Mouse (Mus musculus): ENCODE measurements around the gene Slc38a3. TPM values are rescaled to one million over a fixed set of nuclear protein-coding genes. Genes with fewer than 3 reads are reported as not detected.

Gene Slc38a3
- polyA plus RNA-seq, 1 experiment from 2014 or later, result 2.9 TPM

DNA sequence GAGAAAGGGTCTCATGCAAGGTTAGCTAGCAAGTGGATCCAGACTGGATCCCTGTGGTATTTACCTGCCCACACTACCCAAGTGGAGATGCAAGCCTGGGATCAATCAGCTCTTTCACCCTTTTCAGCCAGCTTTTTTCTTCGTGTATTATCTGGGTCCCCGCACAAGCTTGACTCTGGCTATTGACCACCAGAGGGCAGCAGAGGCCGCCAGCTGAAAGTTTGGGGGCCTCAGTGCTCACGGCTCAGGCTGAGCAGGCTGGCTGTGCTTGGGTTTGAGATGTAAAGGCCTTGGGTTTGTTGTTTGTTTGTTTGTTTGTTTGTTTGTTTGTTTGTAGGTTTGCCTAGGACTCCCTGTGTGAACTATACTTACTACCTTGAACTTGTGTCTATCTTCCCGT, 23.8 kb downstream of the Slc38a3 start:
- Histone ChIP-seq H3K27me3 (replicated peaks) (no peaks in the 10 kb centered on the region), H3K36me3 (no peaks in the 10 kb centered on the region), H3K9me3 (replicated peaks) (no peaks in the 10 kb centered on the region), H3K4me2 (no peak overlapping the region), H3K9ac (no peak overlapping the region), H3K4me3 (no peak overlapping the region), H3K27ac (ENCODE audit: poor library complexity, severe bottlenecking) (no peak overlapping the region), H3K4me1 (replicated peaks) (peaks cover 15% of the 10 kb centered on the region)
- peak; percentile 64; the same call in 1 of the 2 replicates for ATAC-seq (ENCODE audit: insufficient number of reproducible peaks, low FRiP score)
- 13% methylated on average over 5 of the region's 5 CpGs for WGBS

DNA sequence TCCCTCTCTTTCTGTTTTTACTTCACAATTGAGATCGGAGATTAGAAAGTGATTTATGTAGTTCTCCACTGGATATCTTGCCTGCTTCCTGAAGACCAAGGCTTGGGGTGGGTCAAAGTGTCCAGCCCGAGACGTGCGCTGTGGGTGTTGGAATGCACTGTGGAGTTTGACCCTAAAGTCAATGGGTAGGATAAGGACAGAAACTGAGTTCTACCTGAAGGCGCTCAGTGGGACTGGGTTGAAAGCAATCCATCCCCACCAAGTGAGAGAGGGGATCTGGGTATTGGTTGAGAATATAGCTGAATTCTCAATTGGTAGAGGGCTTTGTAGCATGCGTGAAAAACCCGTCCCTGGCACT, 24.2 kb downstream of the Slc38a3 start:
- Histone ChIP-seq H3K4me3 (no peak overlapping the region), H3K9me3 (replicated peaks) (no peaks in the 10 kb centered on the region), H3K27me3 (replicated peaks) (no peaks in the 10 kb centered on the region), H3K4me1 (replicated peaks) (peaks cover 15% of the 10 kb centered on the region), H3K9ac (peak overlapping the region; percentile 58), H3K27ac (ENCODE audit: poor library complexity, severe bottlenecking) (no peak overlapping the region), H3K36me3 (no peaks in the 10 kb centered on the region), H3K4me2 (peak overlapping the region; percentile 75)
- WGBS, result 46% methylated on average over 7 of the region's 7 CpGs
- no peak for ATAC-seq (ENCODE audit: insufficient number of reproducible peaks, low FRiP score)

DNA sequence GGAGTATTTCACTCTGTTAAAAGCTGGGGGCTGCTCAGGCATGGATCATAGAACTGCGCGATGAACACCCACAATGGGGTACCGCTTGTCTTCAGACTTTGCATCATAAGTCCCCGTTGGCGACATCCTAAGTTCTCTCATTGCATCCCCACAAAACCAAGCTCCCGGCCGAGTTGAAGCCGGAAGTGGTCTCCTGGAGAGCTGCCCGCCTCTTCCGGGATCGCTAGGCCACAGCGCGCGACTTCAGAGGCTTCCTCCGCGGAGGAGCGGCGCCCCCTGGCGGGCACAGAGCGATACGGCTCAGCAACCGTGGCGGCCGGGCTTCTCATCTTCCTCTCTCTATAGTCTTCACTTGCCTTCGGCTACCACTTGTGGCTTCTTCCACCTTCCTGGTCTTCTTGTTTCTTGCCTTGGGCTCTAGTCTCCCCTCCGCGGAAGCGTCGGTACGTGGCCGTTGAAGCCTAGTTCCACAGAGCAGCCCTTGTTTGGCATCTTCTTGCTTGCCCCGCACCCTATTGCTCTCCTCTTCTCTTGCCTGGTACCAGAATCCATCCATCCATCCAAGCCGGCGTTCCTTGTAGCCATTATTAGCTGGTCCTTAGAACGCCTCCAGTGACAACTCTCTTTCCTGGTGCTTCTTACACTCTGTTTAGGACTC, 24.7 kb downstream of the Slc38a3 start:
- 5% methylated on average over 35 of the region's 35 CpGs for WGBS

DNA sequence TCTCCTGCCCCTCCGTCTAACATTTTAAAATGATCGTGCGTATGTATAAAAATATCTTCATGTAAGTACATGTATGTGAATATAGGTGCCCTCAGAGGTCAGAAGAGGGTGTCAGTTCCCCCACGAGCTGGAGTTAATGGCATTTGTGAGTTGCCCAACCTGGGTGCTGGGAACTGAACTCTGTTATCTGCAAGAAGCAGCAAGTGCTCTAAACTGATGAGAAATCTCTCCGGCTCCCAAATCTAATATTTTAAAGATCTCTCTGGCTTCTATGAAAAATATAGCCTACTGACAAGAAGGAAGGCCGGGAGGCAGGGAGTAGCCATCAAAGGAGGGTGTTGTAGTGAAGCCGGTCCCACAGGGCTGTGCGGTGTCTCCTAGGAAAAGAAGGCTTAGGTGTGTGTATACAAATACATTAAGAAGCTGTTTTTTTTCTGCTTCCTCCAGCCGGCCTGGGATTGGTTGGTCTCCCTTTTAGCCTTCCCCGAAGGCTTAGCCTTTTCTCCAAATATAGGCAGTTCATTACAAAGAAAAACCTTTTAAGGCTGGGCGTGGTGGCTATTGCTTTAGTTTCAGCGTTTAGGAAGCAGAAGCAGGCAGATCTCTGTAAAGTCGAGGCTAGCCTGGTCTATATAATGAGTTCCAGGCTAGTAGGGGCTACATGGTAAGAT, 25.7 kb downstream of the Slc38a3 start:
- peak overlapping the region; percentile 75 for H3K4me2 ChIP-seq
- H3K9ac ChIP-seq, result no peak overlapping the region; the same call in 1 of the 2 replicates
- no peak overlapping the region for H3K4me3 ChIP-seq
- no peaks in the 10 kb centered on the region for H3K27me3 ChIP-seq (replicated peaks)
- H3K9me3 ChIP-seq (replicated peaks), result no peaks in the 10 kb centered on the region
- no peaks in the 10 kb centered on the region for H3K36me3 ChIP-seq
- no peak for ATAC-seq (ENCODE audit: insufficient number of reproducible peaks, low FRiP score)
- no peak overlapping the region for H3K27ac ChIP-seq (ENCODE audit: poor library complexity, severe bottlenecking)
- H3K4me1 ChIP-seq (replicated peaks), result peaks cover 12% of the 10 kb centered on the region; the same call in 1 of the 2 replicates
- WGBS, result 85% methylated on average over 13 of the region's 13 CpGs

More for the DNA sequence above, 24.7 kb downstream of the Slc38a3 start:
- peaks cover 14% of the 10 kb centered on the region; the same call in 1 of the 2 replicates for H3K4me1 ChIP-seq (replicated peaks)
- ATAC-seq (ENCODE audit: insufficient number of reproducible peaks, low FRiP score), result peak; percentile 75
- peak overlapping the region; percentile 76 for H3K9ac ChIP-seq
- H3K9me3 ChIP-seq (replicated peaks), result no peaks in the 10 kb centered on the region
- H3K4me3 ChIP-seq, result peak overlapping the region; percentile 43
- peak overlapping the region; percentile 75 for H3K4me2 ChIP-seq
- H3K27me3 ChIP-seq (replicated peaks), result no peaks in the 10 kb centered on the region
- no peaks in the 10 kb centered on the region for H3K36me3 ChIP-seq
- H3K27ac ChIP-seq (ENCODE audit: poor library complexity, severe bottlenecking), result no peak overlapping the region

DNA sequence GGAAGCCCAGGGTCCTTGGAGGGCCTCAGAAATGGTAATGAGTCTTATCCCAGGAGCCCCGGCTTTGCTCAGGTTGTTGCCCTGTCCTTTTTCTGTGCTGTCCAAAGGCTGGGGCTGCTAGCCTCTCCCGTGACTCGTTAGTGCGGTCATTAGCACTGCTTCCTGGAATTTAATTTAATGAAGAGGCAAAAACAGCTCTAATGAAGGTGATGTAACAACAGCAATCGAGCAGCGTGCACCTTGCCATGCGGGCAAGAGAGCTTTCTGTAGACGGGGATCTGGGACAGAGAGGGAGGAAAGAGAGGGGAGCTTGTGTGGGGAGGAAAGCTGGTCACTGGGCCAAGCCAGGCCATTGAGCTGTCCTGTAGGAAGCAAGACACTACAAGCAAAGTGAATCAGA, 27.7 kb downstream of the Slc38a3 start:
- Histone ChIP-seq H3K9me3 (replicated peaks) (no peaks in the 10 kb centered on the region), H3K9ac (no peak overlapping the region), H3K4me2 (no peak overlapping the region), H3K27me3 (replicated peaks) (no peaks in the 10 kb centered on the region), H3K4me3 (no peak overlapping the region), H3K36me3 (no peaks in the 10 kb centered on the region), H3K27ac (ENCODE audit: poor library complexity, severe bottlenecking) (no peak overlapping the region), H3K4me1 (replicated peaks) (peaks cover 20% of the 10 kb centered on the region)
- no peak for ATAC-seq (ENCODE audit: insufficient number of reproducible peaks, low FRiP score)
- WGBS, result 61% methylated on average over 8 of the region's 8 CpGs

DNA sequence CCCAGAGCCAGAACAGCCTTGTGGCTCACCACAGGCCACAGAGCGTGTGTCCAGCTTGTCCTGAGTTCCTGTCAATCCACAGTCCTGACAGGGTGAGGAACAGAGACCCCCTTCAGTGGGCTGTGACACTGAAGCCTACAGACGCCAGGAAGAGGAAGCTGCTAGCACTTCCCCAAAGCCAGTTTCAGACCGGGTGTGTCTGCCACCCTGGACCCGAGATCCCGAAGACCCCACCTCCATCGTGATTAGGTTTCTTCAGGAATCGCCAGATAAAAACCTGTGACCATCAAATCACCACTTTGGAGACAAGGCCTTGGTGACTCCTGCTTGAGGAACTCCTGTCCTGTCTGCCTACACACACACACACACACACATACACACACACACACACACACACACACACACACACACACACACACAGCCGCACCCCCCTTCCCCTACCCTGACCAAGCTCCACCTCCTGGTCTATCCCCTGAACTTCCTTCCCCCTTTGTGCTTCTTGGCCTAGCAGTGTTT, 29.0 kb downstream of the Slc38a3 start:
- H3K9me3 ChIP-seq (replicated peaks), result no peaks in the 10 kb centered on the region
- 22% methylated on average over 8 of the region's 8 CpGs for WGBS
- H3K4me2 ChIP-seq, result no peak overlapping the region
- H3K4me1 ChIP-seq (replicated peaks), result peaks cover 27% of the 10 kb centered on the region
- H3K9ac ChIP-seq, result no peak overlapping the region
- no peak overlapping the region for H3K27ac ChIP-seq (ENCODE audit: poor library complexity, severe bottlenecking)
- no peaks in the 10 kb centered on the region for H3K36me3 ChIP-seq
- H3K4me3 ChIP-seq, result no peak overlapping the region
- ATAC-seq (ENCODE audit: insufficient number of reproducible peaks, low FRiP score), result no peak
- H3K27me3 ChIP-seq (replicated peaks), result no peaks in the 10 kb centered on the region

DNA sequence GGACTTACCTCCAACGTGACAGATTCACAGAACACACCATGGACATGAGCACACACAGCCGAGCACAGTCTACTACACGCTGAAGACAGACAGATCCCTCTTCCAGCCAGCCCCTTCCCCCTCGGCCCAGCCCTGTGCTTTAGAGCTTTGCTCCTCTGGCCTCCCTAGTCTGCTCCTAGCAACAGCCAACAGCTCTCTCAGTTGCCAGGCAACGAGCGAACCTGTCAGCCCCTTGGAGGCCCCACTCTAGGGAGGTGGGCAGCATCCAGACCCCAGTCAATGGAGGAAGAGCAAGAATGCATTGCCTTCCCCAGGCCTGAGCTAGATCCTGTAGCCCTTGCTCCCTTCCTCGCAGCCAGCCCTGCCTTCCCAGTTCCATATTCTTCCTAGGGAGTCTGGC, 32.3 kb downstream of the Slc38a3 start:
- no peak overlapping the region for H3K9ac ChIP-seq
- 0 out of 2 replicates have a peak, but pooled peaks cover 3% of the 10 kb centered on the region for H3K36me3 ChIP-seq
- H3K4me1 ChIP-seq (replicated peaks), result peaks cover 33% of the 10 kb centered on the region
- 36% methylated on average over 7 of the region's 7 CpGs for WGBS
- ATAC-seq (ENCODE audit: insufficient number of reproducible peaks, low FRiP score), result no peak
- H3K4me2 ChIP-seq, result peak overlapping the region; percentile 5; the same call in 1 of the 2 replicates
- H3K27ac ChIP-seq (ENCODE audit: poor library complexity, severe bottlenecking), result no peak overlapping the region
- no peaks in the 10 kb centered on the region for H3K9me3 ChIP-seq (replicated peaks)
- no peak overlapping the region for H3K4me3 ChIP-seq
- H3K27me3 ChIP-seq (replicated peaks), result no peaks in the 10 kb centered on the region

DNA sequence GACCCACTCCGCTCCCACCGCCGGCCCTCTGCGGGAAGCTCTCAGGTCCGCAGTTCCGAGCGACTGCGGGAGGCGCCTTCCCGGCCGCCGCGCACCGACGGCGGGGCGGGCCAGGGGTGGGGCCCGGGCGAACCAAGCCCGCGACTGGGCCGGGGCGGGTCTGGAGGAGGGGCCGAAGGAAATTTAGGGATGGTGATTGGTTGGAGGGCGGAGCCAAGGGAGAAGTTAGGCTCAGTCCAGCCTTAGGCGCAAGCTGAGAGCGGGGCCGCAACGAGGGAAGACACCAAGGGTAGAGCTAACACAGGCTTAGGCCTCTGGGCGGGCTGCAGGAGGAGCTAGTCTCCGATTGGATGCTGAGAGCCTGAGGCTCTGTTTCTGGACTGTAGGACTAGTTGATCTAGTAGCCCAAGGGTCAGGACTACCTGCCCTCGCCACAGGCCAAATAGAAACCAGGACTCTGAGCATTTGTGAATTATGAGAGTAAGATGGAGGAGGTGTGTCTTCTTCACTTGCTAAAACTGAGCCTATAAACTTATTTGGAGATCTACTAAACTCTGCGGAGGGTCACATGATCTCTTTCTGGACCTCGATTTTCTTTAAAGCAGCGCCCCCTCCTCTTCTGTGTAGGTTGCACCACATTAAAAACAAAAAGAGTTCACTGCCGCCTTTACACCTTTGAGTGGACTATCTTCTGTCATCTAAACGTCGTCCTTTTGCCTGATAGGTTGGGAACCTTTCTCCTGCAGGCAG, 33.9 kb downstream of the Slc38a3 start, which contains the start of gene Gnai2:
Gnai2 (minus strand) TSS at position 89 of the 750 bp plus-strand sequence.
- Histone ChIP-seq H3K4me1 (replicated peaks) (peaks cover 48% of the 10 kb centered on the region), H3K36me3 (peaks cover 8% of the 10 kb centered on the region; the same call in 1 of the 2 replicates), H3K9me3 (replicated peaks) (no peaks in the 10 kb centered on the region), H3K4me3 (peak within 1 kb of the TSS; percentile 86), H3K27me3 (replicated peaks) (no peaks in the 10 kb centered on the region), H3K4me2 (peak within 1 kb of the TSS; percentile 99), H3K9ac (peak within 1 kb of the TSS; percentile 96), H3K27ac (ENCODE audit: poor library complexity, severe bottlenecking) (peak within 1 kb of the TSS; percentile 90)
- ATAC-seq (ENCODE audit: insufficient number of reproducible peaks, low FRiP score), result peak; percentile 95
- WGBS, result 2% methylated on average over 38 of the region's 38 CpGs

DNA sequence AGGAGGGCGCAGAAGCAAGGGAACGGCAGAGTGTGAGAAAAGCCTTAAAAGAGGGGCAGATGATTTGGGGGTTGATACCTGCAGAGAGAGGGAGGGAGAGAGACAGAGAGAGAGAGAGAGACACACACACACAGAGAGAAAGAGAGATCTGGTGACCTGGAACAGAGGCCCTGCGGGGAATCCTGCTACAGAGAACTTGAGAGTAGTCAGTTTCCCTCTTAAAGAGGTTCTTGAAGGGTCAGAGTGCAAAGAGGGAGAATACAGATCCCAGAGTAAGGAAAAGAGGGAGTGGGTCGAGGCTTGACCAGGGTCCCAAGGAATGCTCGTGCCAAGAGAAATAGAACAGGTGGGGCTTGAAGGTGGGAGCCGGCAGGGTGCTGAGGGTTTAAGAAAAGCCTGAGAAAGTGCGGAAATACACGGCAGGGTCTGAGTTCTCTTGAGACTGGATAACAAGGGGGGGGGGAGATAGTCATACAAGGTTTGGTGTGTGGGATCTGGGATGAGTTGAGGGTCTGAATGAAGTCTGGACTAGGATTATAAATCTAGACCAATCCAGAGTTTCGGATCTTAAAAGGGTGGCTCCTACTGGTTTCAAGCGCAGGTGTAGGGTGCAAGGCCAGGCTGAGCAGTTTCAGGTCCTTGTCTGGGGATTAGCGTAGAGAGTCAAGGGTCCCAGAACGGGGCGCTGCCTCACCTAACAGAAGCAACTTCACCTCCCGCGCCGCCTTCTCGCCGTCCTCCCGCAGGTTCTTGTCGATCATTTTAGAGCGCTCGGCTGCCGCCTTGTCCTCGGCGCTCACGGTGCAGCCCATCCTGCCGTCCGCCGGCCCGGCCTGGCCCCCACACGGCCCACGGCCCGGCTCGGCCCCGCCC, 34.7 kb downstream of the Slc38a3 start:
- Histone ChIP-seq H3K27ac (ENCODE audit: poor library complexity, severe bottlenecking) (peak overlapping the region; percentile 90), H3K9me3 (replicated peaks) (no peaks in the 10 kb centered on the region), H3K4me3 (peak overlapping the region; percentile 86), H3K9ac (peak overlapping the region; percentile 96), H3K4me1 (replicated peaks) (peaks cover 51% of the 10 kb centered on the region), H3K36me3 (peaks cover 8% of the 10 kb centered on the region; the same call in 1 of the 2 replicates), H3K4me2 (peak overlapping the region; percentile 99), H3K27me3 (replicated peaks) (no peaks in the 10 kb centered on the region)
- no peak for ATAC-seq (ENCODE audit: insufficient number of reproducible peaks, low FRiP score)
- under 1% methylated on average over 35 of the region's 35 CpGs for WGBS

DNA sequence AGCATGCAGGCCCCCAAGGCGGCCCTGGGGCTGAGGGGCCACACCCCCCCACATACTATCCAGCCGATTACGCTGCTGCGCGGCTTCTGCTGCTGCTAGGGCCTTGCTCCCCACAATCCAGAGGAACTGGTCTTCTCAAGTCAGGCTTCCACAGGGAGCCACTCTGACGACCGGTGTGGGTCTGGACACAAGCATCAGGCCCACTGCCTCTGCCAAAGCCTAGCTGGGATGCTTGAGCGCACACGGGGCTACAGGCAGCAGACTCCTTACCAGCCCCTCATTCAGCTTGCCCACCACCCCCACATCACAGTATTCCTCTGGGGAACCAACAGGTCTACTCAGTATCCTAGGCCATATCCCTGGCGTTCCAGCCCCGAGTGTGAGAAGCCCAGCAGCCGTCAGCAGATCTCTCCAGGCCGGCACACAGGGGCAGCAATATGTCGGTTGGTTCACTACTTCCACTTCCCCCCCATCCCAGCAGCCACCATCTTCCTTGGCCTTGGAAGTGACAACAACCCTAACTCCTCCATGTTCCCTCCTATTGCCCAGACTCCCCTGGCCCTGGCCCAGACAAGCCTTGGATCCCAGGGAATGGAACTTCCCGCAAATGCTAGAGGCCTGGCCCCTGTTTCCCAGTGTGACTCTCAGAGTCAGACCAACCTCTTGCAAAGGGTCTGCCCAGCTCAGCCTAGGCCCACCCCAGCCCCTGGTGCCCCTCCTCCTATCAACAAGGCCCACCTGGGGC, 35.5 kb downstream of the Slc38a3 start:
- H3K27ac ChIP-seq (ENCODE audit: poor library complexity, severe bottlenecking), result peak overlapping the region; percentile 90
- H3K4me3 ChIP-seq, result peak overlapping the region; percentile 86
- peak overlapping the region; percentile 96 for H3K9ac ChIP-seq
- 2% methylated on average over 15 of the region's 15 CpGs for WGBS
- H3K36me3 ChIP-seq, result peaks cover 13% of the 10 kb centered on the region; the same call in 1 of the 2 replicates
- no peaks in the 10 kb centered on the region for H3K9me3 ChIP-seq (replicated peaks)
- peaks cover 59% of the 10 kb centered on the region for H3K4me1 ChIP-seq (replicated peaks)
- no peaks in the 10 kb centered on the region for H3K27me3 ChIP-seq (replicated peaks)
- peak; percentile 7; the same call in 1 of the 2 replicates for ATAC-seq (ENCODE audit: insufficient number of reproducible peaks, low FRiP score)
- peak overlapping the region; percentile 99 for H3K4me2 ChIP-seq

All from heart, embryonic 12.5 days (tissue).